Mouse (Mus musculus): Measurements from ENCODE around the gene Ces2h. TPM values are rescaled to one million over a fixed set of nuclear protein-coding genes. Genes with fewer than 3 reads are reported as not detected.

The Ces2h gene
- not detected in 2 replicates for polyA plus RNA-seq (2015; fragmentation: Nextera tagmentation; extraction: Ambion mirVana)

GRCm38 (mm10) chr8:105000586-105000985 lies at the start of gene Ces2h:
Gene Ces2h (plus strand): TSS chr8:105000853.
- Histone ChIP-seq H3K4me3 (no peak within 1 kb of the TSS), H3K4me2 (replicated peaks) (no peak within 1 kb of the TSS), H3K36me3 (no peaks in the 10 kb centered on the region), H3K9ac (replicated peaks) (no peak within 1 kb of the TSS), H3K9me3 (no peaks in the 10 kb centered on the region), H3K27me3 (no peaks in the 10 kb centered on the region), H3K27ac (replicated peaks) (no peak within 1 kb of the TSS), H3K4me1 (no peaks in the 10 kb centered on the region)
- ATAC-seq (replicated peaks), result no peak
- WGBS, result 83% methylated on average over 7 of the region's 7 CpGs

- Histone ChIP-seq H3K27ac (replicated peaks) (no peak within 1 kb of the TSS), H3K4me1 (no peaks in the 10 kb centered on the region), H3K27me3 (no peaks in the 10 kb centered on the region), H3K9me3 (no peaks in the 10 kb centered on the region), H3K4me2 (replicated peaks) (no peak within 1 kb of the TSS), H3K4me3 (no peak within 1 kb of the TSS), H3K36me3 (no peaks in the 10 kb centered on the region), H3K9ac (replicated peaks) (no peak within 1 kb of the TSS)
- no peak for ATAC-seq (replicated peaks)
- WGBS, result 72% methylated on average over 5 of the region's 5 CpGs
Measured at GRCm38 (mm10) chr8:104961537-104961961, 39.1 kb upstream of the Ces2h start, which contains the start of gene Ces2g. Gene Ces2g (plus strand): TSS chr8:104961718.

- Histone ChIP-seq H3K36me3 (no peaks in the 10 kb centered on the region), H3K4me3 (no peak overlapping the region), H3K4me2 (replicated peaks) (no peak overlapping the region), H3K9me3 (no peaks in the 10 kb centered on the region), H3K27me3 (no peaks in the 10 kb centered on the region), H3K9ac (replicated peaks) (no peak overlapping the region), H3K4me1 (no peaks in the 10 kb centered on the region), H3K27ac (replicated peaks) (no peak overlapping the region)
- ATAC-seq (replicated peaks), result no peak
- 75% methylated on average over 8 of the region's 8 CpGs for WGBS
Measured at GRCm38 (mm10) chr8:104962229-104962901, 38.3 kb upstream of the Ces2h start.

DNA sequence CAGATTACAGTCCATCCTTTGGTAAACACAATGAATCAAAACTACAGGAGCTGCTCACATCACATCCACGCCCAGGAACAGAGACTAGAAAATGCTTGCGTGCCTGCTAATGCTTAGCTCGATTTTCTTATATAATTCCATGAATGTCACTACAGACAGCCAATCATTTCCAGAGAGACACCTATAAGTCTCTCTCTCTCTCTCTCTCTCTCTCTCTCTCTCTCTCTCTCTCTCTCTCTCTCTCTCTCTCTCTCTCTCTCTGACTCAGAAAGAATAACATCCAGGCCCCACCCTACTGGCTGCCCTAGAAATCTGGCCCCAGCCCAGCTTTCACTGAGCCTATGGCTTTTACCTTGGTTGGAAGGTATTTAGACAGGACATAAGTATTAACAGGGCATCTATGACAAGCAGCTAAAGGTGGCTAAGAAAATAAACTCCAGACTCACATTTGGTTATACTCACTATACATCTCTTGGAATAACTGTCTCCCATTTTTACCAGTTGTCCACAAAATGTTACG lies 37.2 kb upstream of the Ces2h start:
- Histone ChIP-seq H3K27me3 (no peaks in the 10 kb centered on the region), H3K36me3 (no peaks in the 10 kb centered on the region), H3K9me3 (no peaks in the 10 kb centered on the region), H3K27ac (replicated peaks) (no peak overlapping the region), H3K4me2 (replicated peaks) (no peak overlapping the region), H3K9ac (replicated peaks) (no peak overlapping the region), H3K4me3 (no peak overlapping the region), H3K4me1 (no peaks in the 10 kb centered on the region)
- 89% methylated on average over 4 of the region's 4 CpGs for WGBS
- ATAC-seq (replicated peaks), result no peak

DNA sequence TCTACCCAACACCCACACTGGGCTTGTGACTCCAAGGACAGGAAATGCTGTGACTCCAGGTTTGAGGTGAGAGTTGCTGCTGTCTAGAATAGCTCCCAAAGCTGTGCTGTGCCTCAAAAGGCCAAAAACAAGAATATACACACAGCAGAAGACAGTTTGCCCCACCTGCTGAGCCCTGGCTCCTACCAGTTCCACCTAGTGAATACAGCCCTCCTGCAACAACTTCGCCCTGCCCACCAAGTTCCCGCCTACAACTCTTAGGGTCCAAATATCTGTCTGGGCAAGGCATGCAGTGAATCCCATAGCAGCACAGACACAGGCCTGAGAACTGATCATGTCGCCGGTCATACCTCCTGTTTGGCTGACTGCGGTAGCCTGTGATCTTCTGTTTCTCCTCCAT lies 16.5 kb upstream of the Ces2h start:
- Histone ChIP-seq H3K4me2 (replicated peaks) (no peak overlapping the region), H3K9me3 (no peaks in the 10 kb centered on the region), H3K27me3 (no peaks in the 10 kb centered on the region), H3K36me3 (no peaks in the 10 kb centered on the region), H3K27ac (replicated peaks) (no peak overlapping the region), H3K9ac (replicated peaks) (no peak overlapping the region), H3K4me1 (no peaks in the 10 kb centered on the region), H3K4me3 (no peak overlapping the region)
- no peak for ATAC-seq (replicated peaks)
- 92% methylated on average over 5 of the region's 5 CpGs for WGBS

- H3K9ac ChIP-seq (replicated peaks), result no peak overlapping the region
- H3K4me1 ChIP-seq, result no peaks in the 10 kb centered on the region
- H3K4me2 ChIP-seq (replicated peaks), result no peak overlapping the region
- no peak for ATAC-seq (replicated peaks)
- 96% methylated on average over 2 of the region's 2 CpGs for WGBS
- H3K36me3 ChIP-seq, result no peaks in the 10 kb centered on the region
- H3K27ac ChIP-seq (replicated peaks), result no peak overlapping the region
- H3K4me3 ChIP-seq, result no peak overlapping the region
- no peaks in the 10 kb centered on the region for H3K27me3 ChIP-seq
- no peaks in the 10 kb centered on the region for H3K9me3 ChIP-seq
Measured at GRCm38 (mm10) chr8:104984942-104985341, 15.7 kb upstream of the Ces2h start.

DNA sequence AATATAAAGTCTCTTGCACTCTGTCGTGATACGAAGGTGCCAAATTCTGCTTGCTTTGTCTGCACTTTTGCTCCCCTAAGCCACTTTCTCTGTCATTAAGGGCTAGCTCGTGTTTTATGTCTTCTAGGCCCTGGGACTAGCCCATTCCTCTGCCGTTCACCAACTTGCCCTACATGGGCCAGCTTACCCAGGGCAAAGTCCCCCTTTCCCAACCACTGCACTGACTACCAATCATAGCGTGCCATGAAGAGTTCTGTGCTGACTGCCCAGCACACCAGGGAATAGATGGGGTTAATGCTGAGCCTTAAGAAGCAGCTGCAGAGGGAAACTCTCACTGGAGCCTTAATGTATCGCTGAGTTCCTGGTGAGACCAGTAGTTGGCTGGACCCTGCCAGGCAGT lies 2.5 kb upstream of the Ces2h start:
- WGBS, result 87% methylated on average over 6 of the region's 6 CpGs
- Histone ChIP-seq H3K27me3 (no peaks in the 10 kb centered on the region), H3K27ac (replicated peaks) (no peak overlapping the region), H3K4me1 (no peaks in the 10 kb centered on the region), H3K36me3 (no peaks in the 10 kb centered on the region), H3K4me3 (no peak overlapping the region), H3K9me3 (no peaks in the 10 kb centered on the region), H3K4me2 (replicated peaks) (no peak overlapping the region), H3K9ac (replicated peaks) (no peak overlapping the region)
- ATAC-seq (replicated peaks), result no peak

DNA sequence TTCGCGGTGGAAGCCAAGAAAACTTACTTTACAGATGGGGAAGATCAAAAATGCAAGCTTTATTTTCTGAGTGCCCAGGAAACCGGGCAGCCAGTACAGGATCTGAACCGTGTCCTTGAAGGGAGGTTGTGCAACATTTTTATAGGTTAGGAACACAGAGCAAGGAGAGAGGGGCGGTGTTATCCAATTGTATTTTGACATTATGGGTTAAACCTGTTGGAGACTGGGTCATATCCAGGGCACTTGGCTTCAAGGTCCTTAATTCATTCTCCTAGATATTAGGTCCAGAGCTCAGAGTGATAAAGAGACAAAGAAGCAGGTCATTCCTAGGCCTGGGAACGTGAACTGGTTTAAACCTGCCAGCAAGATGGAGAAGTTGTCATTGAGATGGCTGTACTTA lies 1.5 kb upstream of the Ces2h start:
- H3K4me1 ChIP-seq, result no peaks in the 10 kb centered on the region
- H3K9me3 ChIP-seq, result no peaks in the 10 kb centered on the region
- no peaks in the 10 kb centered on the region for H3K36me3 ChIP-seq
- no peak overlapping the region for H3K27ac ChIP-seq (replicated peaks)
- H3K4me2 ChIP-seq (replicated peaks), result no peak overlapping the region
- WGBS, result 88% methylated on average over 6 of the region's 6 CpGs
- ATAC-seq (replicated peaks), result no peak
- H3K9ac ChIP-seq (replicated peaks), result no peak overlapping the region
- no peak overlapping the region for H3K4me3 ChIP-seq
- no peaks in the 10 kb centered on the region for H3K27me3 ChIP-seq

GRCm38 (mm10) chr8:105010000-105010399 lies 9.3 kb downstream of the Ces2h start:
- H3K4me1 ChIP-seq, result no peaks in the 10 kb centered on the region
- WGBS, result 93% methylated on average over 2 of the region's 2 CpGs
- H3K4me3 ChIP-seq, result no peak overlapping the region
- H3K27me3 ChIP-seq, result no peaks in the 10 kb centered on the region
- no peak overlapping the region for H3K9ac ChIP-seq (replicated peaks)
- H3K4me2 ChIP-seq (replicated peaks), result no peak overlapping the region
- ATAC-seq (replicated peaks), result no peak
- no peaks in the 10 kb centered on the region for H3K9me3 ChIP-seq
- H3K27ac ChIP-seq (replicated peaks), result no peak overlapping the region
- H3K36me3 ChIP-seq, result no peaks in the 10 kb centered on the region

DNA sequence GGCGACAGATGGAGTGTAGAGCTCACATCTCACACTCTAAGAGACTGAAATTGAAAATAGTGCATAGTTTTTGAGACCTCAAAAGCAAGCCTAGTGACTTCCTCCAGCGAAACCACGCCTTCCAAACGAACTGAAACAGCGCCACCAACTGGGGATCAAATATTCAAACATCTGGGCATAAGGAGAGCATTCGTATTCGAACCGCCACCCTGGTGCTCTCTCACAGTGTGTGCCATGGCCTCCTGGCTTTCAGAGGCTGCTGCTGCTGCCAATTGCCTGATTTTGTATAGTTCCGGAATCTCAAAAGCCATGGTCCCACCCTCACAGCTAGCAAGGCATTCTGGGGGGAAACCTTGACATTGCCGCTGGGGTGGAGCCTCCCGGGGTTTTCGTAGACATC lies 10.5 kb downstream of the Ces2h start:
- no peak for ATAC-seq (replicated peaks)
- Histone ChIP-seq H3K27ac (replicated peaks) (no peak overlapping the region), H3K27me3 (no peaks in the 10 kb centered on the region), H3K4me2 (replicated peaks) (no peak overlapping the region), H3K4me1 (no peaks in the 10 kb centered on the region), H3K36me3 (no peaks in the 10 kb centered on the region), H3K9ac (replicated peaks) (no peak overlapping the region), H3K4me3 (no peak overlapping the region), H3K9me3 (no peaks in the 10 kb centered on the region)
- WGBS, result 79% methylated on average over 12 of the region's 12 CpGs

- Histone ChIP-seq H3K9me3 (no peaks in the 10 kb centered on the region), H3K4me1 (no peaks in the 10 kb centered on the region), H3K4me3 (no peak overlapping the region), H3K27me3 (no peaks in the 10 kb centered on the region), H3K4me2 (replicated peaks) (no peak overlapping the region), H3K9ac (replicated peaks) (no peak overlapping the region), H3K27ac (replicated peaks) (no peak overlapping the region), H3K36me3 (no peaks in the 10 kb centered on the region)
- whole genome bisulfite sequencing, result 90% methylated on average over 5 of the region's 5 CpGs
- ATAC-seq (replicated peaks), result no peak
Measured at GRCm38 (mm10) chr8:105014391-105014790, 13.7 kb downstream of the Ces2h start.

DNA sequence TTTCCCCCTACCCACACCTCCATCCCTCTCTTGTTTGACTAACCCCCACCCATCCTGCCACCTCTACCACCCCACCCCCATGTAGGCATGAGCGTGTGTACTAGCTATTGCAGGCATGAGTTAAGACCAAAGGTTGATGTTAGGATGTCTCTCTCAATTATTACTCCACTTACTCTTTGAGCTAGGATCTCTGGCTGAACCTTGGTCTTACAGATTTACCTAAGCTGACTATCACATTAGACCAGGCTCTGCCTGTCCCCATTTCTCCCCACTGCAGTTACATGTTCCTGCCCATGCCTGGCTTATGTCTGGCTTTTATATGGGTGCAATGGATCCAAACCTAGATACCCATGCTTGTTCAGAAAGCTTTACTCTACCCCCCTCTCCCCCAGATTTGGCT lies 21.3 kb downstream of the Ces2h start:
- Histone ChIP-seq H3K4me2 (replicated peaks) (no peak overlapping the region), H3K9me3 (no peaks in the 10 kb centered on the region), H3K4me1 (no peaks in the 10 kb centered on the region), H3K9ac (replicated peaks) (no peak overlapping the region), H3K27ac (replicated peaks) (no peak overlapping the region), H3K4me3 (no peak overlapping the region), H3K36me3 (no peaks in the 10 kb centered on the region), H3K27me3 (no peaks in the 10 kb centered on the region)
- 88% methylated on average over 1 of the region's 1 CpGs for WGBS
- no peak for ATAC-seq (replicated peaks)

DNA sequence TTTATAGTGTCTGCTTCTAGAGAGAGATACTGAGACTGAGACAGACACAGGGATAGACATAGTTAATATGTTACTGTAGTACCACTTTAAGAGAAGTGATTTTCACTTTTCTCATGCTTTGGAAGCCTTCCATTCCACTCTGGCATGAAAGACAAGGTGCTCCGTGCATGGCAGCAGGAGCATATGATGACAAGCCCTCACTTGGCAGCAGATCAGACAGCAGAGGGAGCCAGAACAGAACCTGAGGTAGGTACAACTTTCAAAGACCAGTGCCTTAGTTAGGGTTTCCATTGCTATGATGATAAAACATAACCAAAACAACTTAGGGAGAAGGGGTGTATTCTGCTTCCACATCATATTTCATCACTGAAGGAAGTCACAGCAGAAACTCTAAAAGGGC lies 22.4 kb downstream of the Ces2h start:
- Histone ChIP-seq H3K9ac (replicated peaks) (no peak overlapping the region), H3K9me3 (no peaks in the 10 kb centered on the region), H3K27ac (replicated peaks) (no peak overlapping the region), H3K36me3 (no peaks in the 10 kb centered on the region), H3K4me3 (no peak overlapping the region), H3K27me3 (no peaks in the 10 kb centered on the region), H3K4me2 (replicated peaks) (no peak overlapping the region), H3K4me1 (no peaks in the 10 kb centered on the region)
- WGBS, result 43% methylated on average over 1 of the region's 1 CpGs
- no peak for ATAC-seq (replicated peaks)
